Mouse (Mus musculus): ENCODE data around the gene Dlec1. TPM values are rescaled to one million over a fixed set of nuclear protein-coding genes. Genes with fewer than 3 reads are reported as not detected.

The Dlec1 gene
- total RNA-seq (2014; fragmentation: Nextera tagmentation) (not detected in 2 replicates), total RNA-seq (2017) (not detected in 2 replicates), polyA plus RNA-seq (2012) (not detected in 2 replicates)

- ATAC-seq (ENCODE audit: extremely low read depth, insufficient number of reproducible peaks, low FRiP score, poor library complexity, severe bottlenecking), result no peak
- peaks cover 73% of the 10 kb centered on the region for H3K9me3 ChIP-seq (replicated peaks)
- H3K27me3 ChIP-seq (ENCODE audit: insufficient read depth, low read length), result no peaks in the 10 kb centered on the region; the same call in 1 of the 2 replicates
- TF ChIP-seq POLR2AphosphoS5 (IDR thresholded peaks at IDR 0.05; ENCODE audit: insufficient replicate concordance, low read depth, low read length) (no peak), GATA2 (IDR thresholded peaks at IDR 0.05; ENCODE audit: borderline replicate concordance, low read depth, low read length) (no peak), TAL1 (conservative IDR thresholded peaks at IDR 0.05; ENCODE audit: low read depth, low read length) (no peak), CTCF (IDR thresholded peaks at IDR 0.05; ENCODE audit: low read depth, low read length) (no peak), GATA1 (IDR thresholded peaks at IDR 0.05; ENCODE audit: borderline replicate concordance, low read length) (no peak)
- no peak within 1 kb of the TSS; the same call in 1 of the 2 replicates for H3K4me3 ChIP-seq (ENCODE audit: low read depth, low read length)
- DNase-seq (ENCODE audit: low spot score), result no peak
- no peaks in the 10 kb centered on the region for H3K4me1 ChIP-seq (ENCODE audit: insufficient read depth, low read depth, low read length)
- no peaks in the 10 kb centered on the region for H3K36me3 ChIP-seq (replicated peaks)
These were observed at the start of gene Dlec1 for GRCm38 (mm10) chr9:119101992-119102782. TSS of gene Dlec1 (plus strand) at chr9:119102478.

- DNase-seq (ENCODE audit: low spot score), result no peak
- Histone ChIP-seq H3K27me3 (ENCODE audit: insufficient read depth, low read length) (no peaks in the 10 kb centered on the region), H3K36me3 (replicated peaks) (no peaks in the 10 kb centered on the region), H3K4me1 (ENCODE audit: insufficient read depth, low read depth, low read length) (no peaks in the 10 kb centered on the region), H3K4me3 (ENCODE audit: low read depth, low read length) (no peak overlapping the region), H3K9me3 (replicated peaks) (peaks cover 92% of the 10 kb centered on the region)
- TF ChIP-seq GATA1 (IDR thresholded peaks at IDR 0.05; ENCODE audit: borderline replicate concordance, low read length), result no peak
- no peak for ATAC-seq (ENCODE audit: extremely low read depth, insufficient number of reproducible peaks, low FRiP score, poor library complexity, severe bottlenecking)
These were observed 48.2 kb upstream of the Dlec1 start for GRCm38 (mm10) chr9:119053964-119054576.

- DNase-seq (ENCODE audit: low spot score), result no peak
- Histone ChIP-seq H3K4me1 (ENCODE audit: insufficient read depth, low read depth, low read length) (no peaks in the 10 kb centered on the region), H3K36me3 (replicated peaks) (no peaks in the 10 kb centered on the region), H3K4me3 (ENCODE audit: low read depth, low read length) (no peak overlapping the region), H3K27me3 (ENCODE audit: insufficient read depth, low read length) (no peaks in the 10 kb centered on the region), H3K9me3 (replicated peaks) (peaks cover 94% of the 10 kb centered on the region)
- ATAC-seq (ENCODE audit: extremely low read depth, insufficient number of reproducible peaks, low FRiP score, poor library complexity, severe bottlenecking), result no peak
- TF ChIP-seq TAL1 (conservative IDR thresholded peaks at IDR 0.05; ENCODE audit: low read depth, low read length), result no peak
- no peak for TF ChIP-seq CTCF (IDR thresholded peaks at IDR 0.05; ENCODE audit: low read depth, low read length)
- no peak for TF ChIP-seq GATA2 (IDR thresholded peaks at IDR 0.05; ENCODE audit: borderline replicate concordance, low read depth, low read length)
- TF ChIP-seq POLR2AphosphoS5 (IDR thresholded peaks at IDR 0.05; ENCODE audit: insufficient replicate concordance, low read depth, low read length), result no peak
- no peak for TF ChIP-seq GATA1 (IDR thresholded peaks at IDR 0.05; ENCODE audit: borderline replicate concordance, low read length)
These were observed 46.9 kb upstream of the Dlec1 start for GRCm38 (mm10) chr9:119055336-119055735.

DNA sequence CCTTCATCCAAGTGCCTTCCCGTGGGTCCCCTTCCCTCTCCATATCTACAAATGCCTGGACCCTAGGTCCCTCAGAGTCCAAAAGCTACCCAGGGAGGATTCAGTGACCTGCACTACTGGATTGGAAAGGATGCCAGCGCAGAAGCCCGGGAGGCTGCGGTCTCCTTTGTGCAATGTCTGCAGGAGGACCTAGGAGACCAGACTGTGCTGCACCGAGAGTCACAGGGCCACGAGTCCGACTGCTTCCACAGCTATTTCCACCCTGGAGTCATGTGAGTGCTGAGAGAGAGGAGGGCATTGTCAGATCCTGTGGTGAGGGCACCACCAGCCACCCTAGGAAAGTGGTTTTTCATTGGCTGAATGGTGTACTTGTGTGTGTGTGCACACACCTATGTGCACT, 44.0 kb upstream of the Dlec1 start:
- H3K4me1 ChIP-seq (ENCODE audit: insufficient read depth, low read depth, low read length), result no peaks in the 10 kb centered on the region
- H3K9me3 ChIP-seq (replicated peaks), result peaks cover 95% of the 10 kb centered on the region
- ATAC-seq (ENCODE audit: extremely low read depth, insufficient number of reproducible peaks, low FRiP score, poor library complexity, severe bottlenecking) (no peak), DNase-seq (ENCODE audit: low spot score) (no peak)
- H3K4me3 ChIP-seq (ENCODE audit: low read depth, low read length), result no peak overlapping the region
- no peaks in the 10 kb centered on the region for H3K36me3 ChIP-seq (replicated peaks)
- H3K27me3 ChIP-seq (ENCODE audit: insufficient read depth, low read length), result no peaks in the 10 kb centered on the region
- TF ChIP-seq GATA1 (IDR thresholded peaks at IDR 0.05; ENCODE audit: borderline replicate concordance, low read length) (no peak), CTCF (IDR thresholded peaks at IDR 0.05; ENCODE audit: low read depth, low read length) (no peak), TAL1 (conservative IDR thresholded peaks at IDR 0.05; ENCODE audit: low read depth, low read length) (no peak), POLR2AphosphoS5 (IDR thresholded peaks at IDR 0.05; ENCODE audit: insufficient replicate concordance, low read depth, low read length) (no peak), GATA2 (IDR thresholded peaks at IDR 0.05; ENCODE audit: borderline replicate concordance, low read depth, low read length) (no peak)

DNA sequence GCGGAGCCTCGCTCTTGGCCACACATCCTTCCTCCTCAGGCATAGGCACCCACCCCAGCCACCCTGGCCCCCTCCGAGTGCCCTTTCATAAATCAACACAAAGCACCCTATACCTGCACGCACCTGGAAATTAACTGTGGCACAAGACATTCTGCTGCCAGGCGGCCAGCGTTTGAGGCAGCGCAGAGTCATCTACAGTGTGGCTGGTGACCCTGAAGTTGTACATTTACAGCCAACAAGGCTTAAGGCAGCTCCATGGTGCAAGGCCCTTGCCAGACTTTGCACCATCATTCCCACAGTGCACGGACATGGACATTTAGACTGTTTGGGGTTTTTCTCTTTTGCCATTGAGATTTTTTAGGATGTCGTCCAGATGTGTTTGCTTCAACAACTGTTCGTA, 41.6 kb upstream of the Dlec1 start:
- H3K9me3 ChIP-seq (replicated peaks), result peaks cover 96% of the 10 kb centered on the region

GRCm38 (mm10) chr9:119063036-119063644, 39.1 kb upstream of the Dlec1 start:
- Histone ChIP-seq H3K4me3 (ENCODE audit: low read depth, low read length) (no peak overlapping the region), H3K9me3 (replicated peaks) (peaks cover 97% of the 10 kb centered on the region), H3K27me3 (ENCODE audit: insufficient read depth, low read length) (no peaks in the 10 kb centered on the region), H3K4me1 (ENCODE audit: insufficient read depth, low read depth, low read length) (no peaks in the 10 kb centered on the region), H3K36me3 (replicated peaks) (no peaks in the 10 kb centered on the region)
- TF ChIP-seq GATA1 (IDR thresholded peaks at IDR 0.05; ENCODE audit: borderline replicate concordance, low read length) (no peak), CTCF (IDR thresholded peaks at IDR 0.05; ENCODE audit: low read depth, low read length) (no peak), POLR2AphosphoS5 (IDR thresholded peaks at IDR 0.05; ENCODE audit: insufficient replicate concordance, low read depth, low read length) (no peak), GATA2 (IDR thresholded peaks at IDR 0.05; ENCODE audit: borderline replicate concordance, low read depth, low read length) (no peak), TAL1 (conservative IDR thresholded peaks at IDR 0.05; ENCODE audit: low read depth, low read length) (no peak)
- DNase-seq (ENCODE audit: low spot score) (no peak), ATAC-seq (ENCODE audit: extremely low read depth, insufficient number of reproducible peaks, low FRiP score, poor library complexity, severe bottlenecking) (no peak)

More for the DNA sequence above, 41.6 kb upstream of the Dlec1 start:
- Histone ChIP-seq H3K4me1 (ENCODE audit: insufficient read depth, low read depth, low read length) (no peaks in the 10 kb centered on the region), H3K4me3 (ENCODE audit: low read depth, low read length) (no peak overlapping the region), H3K27me3 (ENCODE audit: insufficient read depth, low read length) (no peaks in the 10 kb centered on the region), H3K36me3 (replicated peaks) (no peaks in the 10 kb centered on the region)
- ATAC-seq (ENCODE audit: extremely low read depth, insufficient number of reproducible peaks, low FRiP score, poor library complexity, severe bottlenecking), result no peak
- no peak for DNase-seq (ENCODE audit: low spot score)
- TF ChIP-seq POLR2AphosphoS5 (IDR thresholded peaks at IDR 0.05; ENCODE audit: insufficient replicate concordance, low read depth, low read length) (no peak), GATA2 (IDR thresholded peaks at IDR 0.05; ENCODE audit: borderline replicate concordance, low read depth, low read length) (no peak), TAL1 (conservative IDR thresholded peaks at IDR 0.05; ENCODE audit: low read depth, low read length) (no peak), CTCF (IDR thresholded peaks at IDR 0.05; ENCODE audit: low read depth, low read length) (no peak), GATA1 (IDR thresholded peaks at IDR 0.05; ENCODE audit: borderline replicate concordance, low read length) (no peak)

Data from G1E (cell line).